18 mouse cellular contexts compared by ENCODE assay signal in genomic region chr10:69630802-69631388, GRCm38 (mm10).
DNase-seq lines count a peak whose midpoint lies in the region; ATAC-seq and TF ChIP-seq lines count a peak whose summit lies in the region.
"Had no signal": no experiment of that assay in that cellular context is flagged by ENCODE, and none has a peak within 500 bp of the region (broad histone marks: within the 10 kb centered on the region; RNA-seq: fewer than 3 reads in every experiment).

No protein-coding gene starts in this region.

- H3K4me1 ChIP-seq in lung, postnatal 0 days (ENCODE audit: insufficient read depth, low read depth, low read length) = no peaks in the 10 kb centered on the region
- H3K4me1 ChIP-seq in embryonic facial prominence, embryonic 10.5 days = peaks cover 28% of the 10 kb centered on the region
- H3K4me1 ChIP-seq: liver, embryonic 13.5 days had no signal

- no peak overlapping the region for H3K9ac ChIP-seq in lung, postnatal 0 days (replicated peaks; ENCODE audit: low read depth)
- H3K9ac ChIP-seq: heart, embryonic 15.5 days; liver, embryonic 13.5 days; lung, embryonic 15.5 days; neural tube, embryonic 15.5 days had no signal

- TF ChIP-seq EP300 in lung, postnatal 0 days (IDR thresholded peaks at IDR 0.05) = no peak

- no peak overlapping the region for H3K4me3 ChIP-seq in lung, postnatal 0 days (ENCODE audit: low read depth, low read length)
- H3K4me3 ChIP-seq in embryonic facial prominence, embryonic 10.5 days = no peak overlapping the region
- H3K4me3 ChIP-seq: erythroblast, embryonic 14.5 days; heart, embryonic 15.5 days; hindbrain, embryonic 10.5 days; liver, embryonic 13.5 days; lung, embryonic 15.5 days; neural tube, embryonic 15.5 days had no signal

- no peaks in the 10 kb centered on the region for H3K9me3 ChIP-seq in lung, postnatal 0 days (ENCODE audit: low read length)
- no peaks in the 10 kb centered on the region for H3K9me3 ChIP-seq in embryonic facial prominence, embryonic 10.5 days
- H3K9me3 ChIP-seq: heart, embryonic 15.5 days; hindbrain, embryonic 10.5 days; liver, embryonic 13.5 days; lung, embryonic 15.5 days; neural tube, embryonic 15.5 days had no signal

- 0 out of 2 replicates have a peak overlapping the region, but pooled peaks have one; percentile 14 for H3K4me2 ChIP-seq in lung, postnatal 0 days (replicated peaks; ENCODE audit: low read depth, low read length)
- H3K4me2 ChIP-seq: heart, embryonic 15.5 days; liver, embryonic 13.5 days; lung, embryonic 15.5 days; neural tube, embryonic 15.5 days had no signal

- no peak for ATAC-seq in lung, postnatal 0 days
- ATAC-seq: inflammation-experienced regulatory T-cells, adult 6 months had no signal

- H3K36me3 ChIP-seq in lung, postnatal 0 days (ENCODE audit: insufficient read depth, low read length) = no peaks in the 10 kb centered on the region
- no peaks in the 10 kb centered on the region for H3K36me3 ChIP-seq in embryonic facial prominence, embryonic 10.5 days (replicated peaks)
- H3K36me3 ChIP-seq: heart, embryonic 15.5 days; hindbrain, embryonic 10.5 days; liver, embryonic 13.5 days; lung, embryonic 15.5 days; neural tube, embryonic 15.5 days had no signal

- DNase-seq in frontal cortex, postnatal 10 days (ENCODE audit: low spot score in 2 of 2) = peak; percentile 3 to 8
- no peak for DNase-seq in frontal cortex, postnatal 14 days (ENCODE audit: low spot score in 2 of 2)
- no peak for DNase-seq in lung, postnatal 0 days (ENCODE audit: low spot score)
- no peak for DNase-seq in lung, postnatal 25 days (ENCODE audit: low spot score)
- peak; percentile 63 for DNase-seq in NIH3T3 (ENCODE audit: low read depth)
- peak; percentile 7 for DNase-seq in embryonic facial prominence, embryonic 10.5 days (ENCODE audit: low spot score)
- no peak for DNase-seq in spleen, postnatal 10 days (ENCODE audit: low spot score in 2 of 2)
- DNase-seq: cerebellum, postnatal 14 days; kidney, adult 9 months; liver, embryonic 13.5 days; right cerebral cortex, postnatal 4 days; thymus, adult 18-20 months had no signal

- TF ChIP-seq CTCF in lung, postnatal 0 days (IDR thresholded peaks at IDR 0.05) = no peak

- H3K27ac ChIP-seq in lung, postnatal 0 days (ENCODE audit: low read length) = no peak overlapping the region
- H3K27ac ChIP-seq in embryonic facial prominence, embryonic 10.5 days (replicated peaks) = no peak overlapping the region
- H3K27ac ChIP-seq: heart, embryonic 15.5 days; hindbrain, embryonic 10.5 days; liver, embryonic 13.5 days; lung, embryonic 15.5 days; neural tube, embryonic 15.5 days had no signal

- no peaks in the 10 kb centered on the region for H3K27me3 ChIP-seq in lung, postnatal 0 days (replicated peaks; ENCODE audit: insufficient read depth, low read length)
- H3K27me3 ChIP-seq in embryonic facial prominence, embryonic 10.5 days (replicated peaks; ENCODE audit: low read depth, poor library complexity, severe bottlenecking) = no peaks in the 10 kb centered on the region
- H3K27me3 ChIP-seq: heart, embryonic 15.5 days; liver, embryonic 13.5 days; lung, embryonic 15.5 days; neural tube, embryonic 15.5 days had no signal

- WGBS in lung, postnatal 0 days = 39% methylated on average over 7 of the region's 7 CpGs
- WGBS in embryonic facial prominence, embryonic 10.5 days = 63% methylated on average over 7 of the region's 7 CpGs

Comparison
In these comparisons a context has a peak if more than half of its experiments do, and no peak if none do; other contexts are left out.
1. DNase-seq: peak in frontal cortex, postnatal 10 days (2 of 2), NIH3T3 (single experiment) and embryonic facial prominence, embryonic 10.5 days (single experiment); none in frontal cortex, postnatal 14 days (0 of 2), lung, postnatal 0 days (single experiment), lung, postnatal 25 days (single experiment) and spleen, postnatal 10 days (0 of 2).